Mouse (Mus musculus) layer of hippocampus, postnatal 10 days (tissue): ENCODE data around the gene Syt1. TPM values are rescaled to one million over a fixed set of nuclear protein-coding genes. Genes with fewer than 3 reads are reported as not detected.

Experiments used
- DNase-seq, 2 experiments: peaks; one replicate each; pipeline ENCODE4 v3.0.0; 2021; ENCODE audit warnings: low spot score in 2 of 2
- total RNA-seq, 2 experiments: library from RNA; stranded (reverse); gene quantifications; 2 replicates each; pipeline ENCODE4 v1.2.3; 2021

Gene Syt1
- total RNA-seq, 2 experiments from 2014 or later, result 629 to 667 TPM

DNA sequence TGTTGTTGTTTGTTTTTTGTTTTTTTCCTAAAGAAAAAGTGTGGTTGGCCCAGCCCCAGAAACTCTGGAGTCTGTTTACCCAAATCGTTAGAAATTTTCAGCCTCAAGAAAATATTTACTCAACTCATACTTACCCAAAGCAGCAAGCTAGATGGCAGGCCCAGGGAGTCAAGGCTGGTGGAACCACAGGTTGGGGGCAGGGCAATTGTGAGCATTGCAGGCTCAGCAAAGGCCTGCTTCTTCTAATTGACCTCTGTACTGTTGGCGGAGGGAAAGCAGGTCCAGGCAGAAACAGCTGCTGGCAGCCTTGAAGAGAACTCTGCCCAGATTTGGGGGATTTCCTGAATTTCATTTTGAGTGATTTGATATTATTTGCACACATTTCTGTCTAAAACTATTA is 557.2 kb downstream of the Syt1 start:
- no peak for DNase-seq

DNA sequence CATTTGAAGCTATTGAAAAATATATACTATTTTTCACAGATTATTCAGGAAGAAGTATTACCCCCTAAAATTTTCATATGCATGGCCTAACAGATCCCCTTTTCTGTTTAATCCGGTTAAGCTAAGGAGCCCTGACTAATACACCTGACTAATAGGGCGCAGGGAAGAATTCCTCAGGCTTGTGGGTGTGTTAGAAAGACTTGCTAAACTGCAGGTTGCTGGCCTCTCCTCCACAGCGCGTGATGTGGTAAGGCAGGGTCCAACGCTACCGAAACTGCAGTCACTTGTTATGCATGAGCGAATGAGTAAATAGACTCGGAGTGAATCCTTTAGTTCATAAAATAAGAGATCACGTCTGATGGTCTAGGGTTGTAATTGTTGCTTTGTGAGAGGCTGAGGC is 558.4 kb downstream of the Syt1 start:
- DNase-seq, result no peak

DNA sequence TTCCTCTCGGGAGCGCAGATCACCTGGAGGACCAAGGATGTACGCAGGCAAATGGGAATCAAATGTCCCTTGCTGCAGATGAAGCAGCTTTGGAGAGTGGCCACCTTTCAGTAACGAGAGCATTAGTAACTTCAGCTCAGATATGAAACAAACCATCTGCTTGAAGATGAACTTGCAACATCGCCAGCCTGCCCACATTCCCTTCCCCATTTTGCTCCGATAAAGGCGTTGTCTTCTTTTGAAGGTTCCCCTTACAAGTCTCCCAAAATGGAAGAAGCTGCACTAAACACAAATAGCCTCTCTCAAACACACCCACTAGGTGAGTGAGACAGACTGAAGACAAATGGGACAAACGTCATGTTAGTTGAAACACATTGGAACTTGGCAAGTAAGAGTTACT is 559.3 kb downstream of the Syt1 start:
- no peak for DNase-seq

DNA sequence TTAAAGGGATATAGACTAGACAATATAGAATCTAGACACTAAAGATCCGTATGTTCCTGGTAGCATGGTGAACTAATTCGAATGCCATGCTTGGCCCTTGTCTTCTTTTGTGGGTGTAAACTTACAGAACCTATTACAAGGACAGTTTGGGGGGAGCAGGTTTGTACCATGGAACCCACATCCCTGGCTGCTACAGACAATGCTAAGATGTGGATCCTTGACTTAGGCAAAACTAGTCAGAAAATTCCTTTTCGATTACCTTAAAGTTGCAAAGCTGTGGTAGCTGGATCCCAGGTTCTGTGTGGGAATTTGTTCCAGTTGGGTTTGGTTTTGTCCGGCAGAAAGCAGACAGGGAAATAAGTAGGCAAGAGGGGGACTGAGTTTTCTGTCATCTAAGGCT is 560.4 kb downstream of the Syt1 start:
- DNase-seq, result no peak

DNA sequence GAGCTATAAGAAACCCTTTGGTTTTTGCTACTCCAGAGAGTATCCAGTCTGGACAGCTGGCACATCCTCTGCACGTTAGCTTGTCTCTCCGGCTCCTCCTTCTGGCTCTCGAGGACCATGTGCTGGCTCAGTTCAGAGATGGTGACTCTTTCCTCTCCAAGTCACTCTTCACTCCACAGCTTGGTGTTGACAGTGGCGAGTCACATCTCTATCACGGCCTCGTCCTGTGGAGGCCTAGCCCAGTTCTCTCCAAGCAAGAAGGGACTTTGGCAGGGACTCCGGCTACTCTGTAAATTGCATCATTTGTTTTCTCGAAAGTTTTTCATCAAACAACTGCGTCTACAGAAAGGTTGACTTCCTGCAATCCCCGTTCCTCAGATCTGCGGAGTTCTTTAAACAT is 562.4 kb downstream of the Syt1 start:
- no peak for DNase-seq
